In genomic region chr2:130704040-130705001, GRCm38 (mm10) we compare ENCODE assay signal across 10 mouse cellular contexts. TPM values are rescaled to one million over a fixed set of nuclear protein-coding genes. Genes with fewer than 3 reads are reported as not detected.
DNase-seq lines count a peak whose midpoint lies in the region; ATAC-seq lines count a peak whose summit lies in the region.
"Had no signal": no experiment of that assay in that cellular context is flagged by ENCODE, and none has a peak within 500 bp of the region (broad histone marks: within the 10 kb centered on the region; RNA-seq: fewer than 3 reads in every experiment).

No protein-coding gene starts in this region.

- intact Hi-C loops in heart, postnatal 36 days (cut with DNase I) = no loop called here

- H3K4me2 ChIP-seq in heart, embryonic 11.5 days = no peak overlapping the region

- H3K27ac ChIP-seq in heart, embryonic 11.5 days (ENCODE audit: low read depth, low read length) = no peak overlapping the region

- peak; percentile 31; the same call in 1 of the 2 replicates for ATAC-seq in heart, embryonic 11.5 days (replicated peaks; ENCODE audit: insufficient number of reproducible peaks, low FRiP score, low TSS enrichment)

- H3K4me1 ChIP-seq in heart, embryonic 11.5 days (ENCODE audit: control insufficient read depth, insufficient read depth, low read length) = peaks cover 6% of the 10 kb centered on the region; the same call in 1 of the 2 replicates

- DNase-seq in heart, postnatal 36 days = no peak
- DNase-seq in layer of hippocampus, postnatal 10 days (ENCODE audit: low spot score in 2 of 2) = peak; percentile 14 to 25
- DNase-seq in layer of hippocampus, adult 18-20 months (ENCODE audit: low spot score in 2 of 2) = no peak
- peak; percentile 26 for DNase-seq in ZHBTc4 (ENCODE audit: low read depth, low spot score)
- DNase-seq in heart, postnatal 4 days = peak; percentile 12
- no peak for DNase-seq in layer of hippocampus, adult 11-12 months (ENCODE audit: low spot score)
- no peak for DNase-seq in embryo, embryonic 10.5 days (ENCODE audit: low spot score)
- DNase-seq: lung, postnatal 4 days; right cerebral cortex, adult 18-20 months had no signal

- no peak overlapping the region for H3K4me3 ChIP-seq in heart, embryonic 11.5 days (ENCODE audit: low read depth, low read length)

- H3K9me3 ChIP-seq in heart, embryonic 11.5 days (replicated peaks; ENCODE audit: control insufficient read depth, low read length) = no peaks in the 10 kb centered on the region

- H3K27me3 ChIP-seq in heart, embryonic 11.5 days (ENCODE audit: control insufficient read depth, insufficient read depth, low read length) = peaks cover 8% of the 10 kb centered on the region; the same call in 1 of the 2 replicates

- H3K36me3 ChIP-seq in heart, embryonic 11.5 days (ENCODE audit: control insufficient read depth, insufficient read depth, low read length) = peaks cover 8% of the 10 kb centered on the region; the same call in 1 of the 2 replicates

- WGBS in heart, embryonic 11.5 days (ENCODE audit: insufficient replicate concordance) = 55% methylated on average over 9 of the region's 9 CpGs

- no peak overlapping the region for H3K9ac ChIP-seq in heart, embryonic 11.5 days (ENCODE audit: low read depth, low read length)

RNA-seq across cellular contexts. Expression of gene Slc4a11, which starts 7.0 kb away (rescaled TPM):
- polyA plus RNA-seq in heart, embryonic 11.5 days (2014; fragmentation: Nextera tagmentation; extraction: Ambion mirVana) = 0.17 and 0.32 TPM in 2 replicates
- total RNA-seq in heart, postnatal 36 days (2021) = under 1 TPM; 0.33 to 0.36 TPM
- total RNA-seq in layer of hippocampus, postnatal 10 days (2021) = under 1 TPM; 0.21 to 0.38 TPM
- under 1 TPM; 0.43 to 0.92 TPM for total RNA-seq in layer of hippocampus, adult 18-20 months (2021)
- total RNA-seq in heart, postnatal 4 days (2021) = under 1 TPM; 0.12 to 0.16 TPM

RNA-seq across cellular contexts. Expression of gene Itpa, which starts 36.9 kb away (rescaled TPM):
- 88.7 and 91.0 TPM in 2 replicates for polyA plus RNA-seq in heart, embryonic 11.5 days (2014; fragmentation: Nextera tagmentation; extraction: Ambion mirVana)
- 10 to 100 TPM; 17.9 to 18.7 TPM for total RNA-seq in heart, postnatal 36 days (2021)
- total RNA-seq in layer of hippocampus, postnatal 10 days (2021) = 10 to 100 TPM; 39.5 to 43.4 TPM
- total RNA-seq in layer of hippocampus, adult 18-20 months (2021) = 10 to 100 TPM; 35.9 to 36.5 TPM
- total RNA-seq in heart, postnatal 4 days (2021) = 10 to 100 TPM; 32.7 to 35.2 TPM

RNA-seq across cellular contexts. Expression of gene Ddrgk1, which starts 39.9 kb away (rescaled TPM):
- 41.3 and 44.7 TPM in 2 replicates for polyA plus RNA-seq in heart, embryonic 11.5 days (2014; fragmentation: Nextera tagmentation; extraction: Ambion mirVana)
- 10 to 100 TPM; 81.3 to 87.0 TPM for total RNA-seq in heart, postnatal 36 days (2021)
- 10 to 100 TPM; 57.9 to 71.9 TPM for total RNA-seq in layer of hippocampus, postnatal 10 days (2021)
- total RNA-seq in layer of hippocampus, adult 18-20 months (2021) = 100 to 1,000 TPM in 1 of 2 experiments, 10 to 100 TPM in 1; 95.9 to 102 TPM
- total RNA-seq in heart, postnatal 4 days (2021) = 10 to 100 TPM; 57.7 to 58.9 TPM

Comparison
In these comparisons a context has a peak if more than half of its experiments do, and no peak if none do; other contexts are left out.
1. DNase-seq: peak in layer of hippocampus, postnatal 10 days (2 of 2), ZHBTc4 (single experiment) and heart, postnatal 4 days (single experiment); none in heart, postnatal 36 days (0 of 2), layer of hippocampus, adult 18-20 months (0 of 2), layer of hippocampus, adult 11-12 months (single experiment) and embryo, embryonic 10.5 days (single experiment).